Mouse (Mus musculus) retina, postnatal 1 day (tissue): ENCODE results near the gene Iqch.
"Not testable (repeated sequence)": the region's sequence is repeated elsewhere in the genome, so short reads cannot be mapped to it uniquely, and the experiment has no call there.

Experiments
- DNase-seq: peaks from one replicate; pipeline ENCODE4 v3.0.0-alpha.2; 2012

Gene Iqch

DNA sequence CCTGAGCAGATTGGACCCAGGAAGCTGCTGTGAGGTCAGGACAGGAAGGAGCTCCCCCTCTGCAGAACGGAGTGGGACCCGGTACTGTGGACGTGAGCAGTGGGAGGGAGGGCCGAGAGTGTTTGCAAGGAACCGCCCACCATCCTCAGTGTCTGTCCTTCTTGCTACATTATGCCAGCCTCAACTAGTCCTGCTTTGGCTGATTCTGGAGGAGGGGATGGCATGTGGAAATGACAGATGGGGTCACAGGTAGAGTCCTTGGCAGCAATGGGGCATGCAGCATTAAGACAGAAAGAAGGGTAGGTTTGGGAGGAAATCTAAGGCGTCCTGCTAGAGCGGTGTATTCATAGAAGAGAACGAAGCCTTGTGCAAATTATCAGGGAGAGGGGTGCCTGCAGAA lies 40.4 kb downstream of the Iqch start:
- no peak for DNase-seq

DNA sequence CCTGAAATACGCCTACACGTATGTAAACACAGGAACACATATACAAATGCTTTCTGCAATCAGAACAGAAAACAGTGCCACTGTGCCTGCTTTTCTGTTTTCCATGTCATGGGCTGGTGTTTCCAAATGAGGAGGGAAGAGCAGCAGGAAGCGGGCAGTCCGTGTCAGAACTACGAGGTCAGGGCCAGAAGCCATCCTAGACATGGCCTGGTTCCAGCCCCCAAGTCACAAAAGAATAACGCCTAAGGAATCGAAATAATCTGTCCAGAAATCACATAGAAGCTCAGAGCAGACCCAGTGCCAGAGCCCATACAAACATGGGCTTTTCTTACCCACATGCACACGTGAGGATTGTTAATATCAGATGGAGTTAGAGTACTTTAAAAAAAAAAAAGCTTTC lies 45.4 kb downstream of the Iqch start:
- no peak for DNase-seq

DNA sequence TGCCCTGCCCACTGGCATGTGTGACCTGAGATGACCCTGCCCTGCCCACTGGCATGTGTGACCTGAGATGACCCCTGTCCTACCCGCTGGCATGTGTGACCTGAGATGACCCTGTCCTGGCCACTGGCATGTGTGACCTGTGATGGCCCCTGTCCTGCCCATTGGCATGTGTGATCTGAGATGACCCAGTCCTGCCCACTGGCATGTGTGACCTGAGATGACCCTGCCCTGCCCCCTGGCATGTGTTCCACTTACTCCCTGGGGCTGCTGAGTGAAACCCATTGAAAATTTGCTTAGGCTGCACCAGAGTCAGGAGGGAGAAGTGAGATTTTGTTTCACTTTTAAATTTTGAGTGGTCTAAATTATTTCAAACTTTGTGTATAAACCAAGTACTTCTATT lies 46.0 kb downstream of the Iqch start:
- DNase-seq, result no peak

DNA sequence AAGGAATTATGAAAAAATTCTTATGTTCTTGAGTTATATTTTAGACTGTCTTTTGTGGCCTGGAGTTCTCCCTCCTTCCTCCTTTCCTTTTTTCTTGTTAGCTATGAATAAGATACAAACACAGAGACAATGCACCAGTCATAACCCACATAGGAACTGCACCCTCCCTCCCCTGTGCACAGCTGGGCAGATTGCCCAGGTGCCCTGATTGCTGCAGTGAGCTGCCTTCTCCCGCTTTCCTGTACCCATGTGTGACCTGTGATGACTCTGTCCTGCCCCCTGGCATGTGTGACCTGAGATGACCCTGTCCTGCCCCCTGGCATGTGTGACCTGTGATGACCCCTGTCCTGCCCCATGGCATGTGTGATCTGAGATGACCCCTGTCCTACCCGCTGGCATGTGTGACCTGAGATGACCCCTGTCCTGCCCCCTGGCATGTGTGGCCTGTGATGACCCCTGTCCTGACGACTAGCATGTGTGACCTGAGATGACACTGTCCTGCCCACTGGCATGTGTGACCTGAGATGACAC lies 46.8 kb downstream of the Iqch start:
- DNase-seq, result no peak

DNA sequence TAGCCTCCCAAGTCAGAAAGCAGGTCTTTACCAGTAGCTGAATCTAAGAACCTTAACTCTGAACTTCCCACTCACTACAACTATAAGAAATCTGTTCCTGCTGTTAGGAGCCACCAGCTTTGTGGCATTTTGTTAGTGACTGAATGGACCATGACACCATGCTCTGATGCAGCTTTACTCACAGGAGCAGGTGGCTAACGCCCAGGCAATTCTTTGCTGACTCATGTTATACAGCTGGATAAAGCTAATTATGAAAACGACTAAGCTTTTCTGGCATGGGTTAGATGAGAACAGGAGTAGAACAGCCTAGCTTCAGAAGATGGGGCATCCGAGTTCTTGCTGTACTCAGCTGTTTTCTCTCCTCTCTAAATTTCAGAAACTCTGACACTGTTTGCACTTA lies 48.7 kb downstream of the Iqch start:
- no peak for DNase-seq

DNA sequence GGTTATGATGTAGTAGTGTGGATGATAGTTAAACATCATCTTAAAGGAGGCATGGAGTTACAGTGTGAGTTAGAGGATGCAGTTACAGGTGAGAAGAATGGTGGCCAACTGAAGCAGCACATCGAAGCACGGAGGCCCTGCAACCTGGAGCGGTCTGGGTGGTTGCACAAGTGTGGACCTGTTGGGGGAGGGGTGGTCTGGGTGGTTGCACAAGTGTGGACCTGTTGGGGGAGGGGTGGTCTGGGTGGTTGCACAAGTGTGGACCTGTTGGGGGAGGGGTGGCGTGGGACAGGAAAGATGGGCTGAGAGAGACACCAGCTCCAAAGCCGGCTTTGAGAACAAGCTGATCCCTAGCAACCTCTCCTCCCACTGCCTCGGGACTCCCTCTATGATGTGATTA lies 51.6 kb downstream of the Iqch start:
- DNase-seq, result not testable (repeated sequence)

DNA sequence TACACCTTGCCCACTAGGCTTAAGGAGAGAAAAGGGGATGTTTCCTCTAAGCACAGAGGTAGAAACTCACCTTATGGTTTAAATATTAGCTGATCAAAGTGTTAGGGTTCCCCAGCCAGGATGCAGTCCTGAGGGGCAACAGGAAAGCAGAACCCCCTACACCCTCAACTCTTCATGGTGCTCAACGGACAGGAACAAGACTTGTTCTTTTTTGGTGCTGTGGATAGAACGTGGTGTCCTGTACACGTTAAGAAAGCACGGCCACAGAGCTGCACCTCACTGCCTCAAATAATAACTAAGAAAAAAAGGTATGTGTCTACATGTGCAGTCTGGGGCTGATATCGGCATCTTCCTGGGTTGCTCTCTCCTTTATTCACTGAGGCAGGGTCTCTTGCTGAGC lies 53.3 kb downstream of the Iqch start:
- no peak for DNase-seq

DNA sequence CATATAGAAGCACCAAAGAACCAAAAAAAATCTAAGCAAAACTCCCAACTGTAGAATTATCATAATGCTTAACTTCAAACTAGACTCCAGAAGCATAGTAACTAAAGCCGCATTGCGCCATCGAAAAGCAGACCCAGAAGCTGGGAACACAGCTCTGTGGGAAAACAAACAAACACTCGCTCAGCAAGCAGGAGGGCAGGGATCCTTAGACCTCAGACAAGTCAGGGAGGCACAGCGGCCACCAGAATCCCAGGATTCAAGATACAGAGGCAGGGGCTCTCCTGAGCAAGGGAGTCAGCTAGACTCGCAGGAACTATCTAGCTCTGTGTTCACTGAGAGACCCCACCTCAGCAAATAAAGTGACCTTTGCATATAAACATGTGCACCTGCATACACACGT lies 60.4 kb downstream of the Iqch start:
- DNase-seq, result no peak

DNA sequence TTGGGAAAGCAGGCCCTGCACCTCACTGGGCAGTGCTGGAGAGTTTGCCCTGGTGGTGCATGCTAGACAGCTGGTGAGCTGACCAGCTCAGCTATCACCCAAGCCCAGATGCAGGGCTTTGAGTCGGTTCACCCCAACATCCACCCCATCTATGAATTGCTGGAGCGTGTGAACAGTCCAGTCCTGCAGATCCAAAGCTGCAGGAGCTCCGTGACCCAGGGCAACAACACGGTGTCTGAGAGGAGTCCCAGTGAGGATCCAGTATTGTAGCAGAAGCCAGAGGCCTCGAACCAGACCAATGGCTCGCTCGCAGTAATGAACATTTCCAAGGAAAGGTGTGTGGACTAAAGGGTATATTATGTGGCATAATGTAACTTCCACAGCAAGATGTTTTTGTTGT lies 61.0 kb downstream of the Iqch start:
- no peak for DNase-seq

DNA sequence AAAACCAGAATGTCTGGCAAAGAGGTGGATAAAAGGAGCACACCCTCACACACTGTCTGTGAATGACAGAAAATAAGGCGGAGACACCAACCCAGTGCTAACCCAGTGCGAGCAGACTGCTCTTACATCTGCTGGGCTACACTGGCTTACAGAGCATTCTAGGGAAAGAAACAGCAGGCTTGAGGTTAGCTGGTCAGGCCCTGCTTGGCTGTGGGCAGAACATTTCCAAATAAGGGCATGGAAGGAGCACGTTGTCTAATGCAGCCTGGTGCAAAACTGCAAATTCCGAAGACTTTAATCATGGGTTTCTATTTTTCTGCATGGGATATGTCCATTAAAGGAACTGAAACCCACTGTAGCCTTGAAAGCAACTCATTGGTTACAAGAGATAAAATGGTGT lies 64.8 kb downstream of the Iqch start:
- no peak for DNase-seq

DNA sequence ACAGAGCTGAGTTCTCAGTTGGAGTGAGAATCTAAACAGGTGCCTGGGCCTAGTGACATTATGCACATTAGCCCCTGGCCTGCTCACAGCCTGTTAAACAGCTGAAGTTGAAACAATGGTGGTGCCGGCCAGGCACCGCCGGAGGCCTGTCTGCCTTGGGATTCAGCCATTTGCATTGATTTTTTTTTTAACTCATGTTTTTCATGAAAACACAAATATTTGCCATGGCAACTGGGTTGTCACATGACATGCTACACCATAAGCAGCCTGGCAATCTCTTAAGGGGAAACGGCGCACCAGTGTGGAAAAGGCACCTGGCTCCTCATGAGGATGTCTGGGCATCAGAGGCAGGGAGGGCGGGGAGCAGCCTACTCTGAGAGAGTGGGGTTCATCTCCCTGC lies 67.3 kb downstream of the Iqch start:
- DNase-seq, result peak; percentile 73

DNA sequence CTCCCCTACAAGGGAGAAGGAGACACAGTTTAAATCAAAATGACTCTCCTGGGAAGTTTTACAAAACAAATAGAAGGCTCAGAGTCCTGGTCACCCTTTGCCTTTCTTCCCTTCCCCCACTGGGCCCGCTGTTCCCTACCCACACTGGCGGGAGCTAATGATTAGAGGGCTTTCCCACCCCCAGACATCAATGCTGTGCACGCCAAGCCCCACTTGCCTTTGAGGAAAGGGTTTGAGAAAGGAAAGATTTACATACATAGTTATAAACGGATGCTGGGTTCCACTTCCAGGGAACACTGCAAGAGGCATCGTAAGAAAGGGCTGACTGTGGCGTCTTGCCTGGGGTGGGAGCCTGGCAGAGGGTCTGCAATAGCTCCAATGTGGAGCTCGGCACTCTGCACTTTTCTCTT lies 67.9 kb downstream of the Iqch start:
- DNase-seq, result peak; percentile 17

DNA sequence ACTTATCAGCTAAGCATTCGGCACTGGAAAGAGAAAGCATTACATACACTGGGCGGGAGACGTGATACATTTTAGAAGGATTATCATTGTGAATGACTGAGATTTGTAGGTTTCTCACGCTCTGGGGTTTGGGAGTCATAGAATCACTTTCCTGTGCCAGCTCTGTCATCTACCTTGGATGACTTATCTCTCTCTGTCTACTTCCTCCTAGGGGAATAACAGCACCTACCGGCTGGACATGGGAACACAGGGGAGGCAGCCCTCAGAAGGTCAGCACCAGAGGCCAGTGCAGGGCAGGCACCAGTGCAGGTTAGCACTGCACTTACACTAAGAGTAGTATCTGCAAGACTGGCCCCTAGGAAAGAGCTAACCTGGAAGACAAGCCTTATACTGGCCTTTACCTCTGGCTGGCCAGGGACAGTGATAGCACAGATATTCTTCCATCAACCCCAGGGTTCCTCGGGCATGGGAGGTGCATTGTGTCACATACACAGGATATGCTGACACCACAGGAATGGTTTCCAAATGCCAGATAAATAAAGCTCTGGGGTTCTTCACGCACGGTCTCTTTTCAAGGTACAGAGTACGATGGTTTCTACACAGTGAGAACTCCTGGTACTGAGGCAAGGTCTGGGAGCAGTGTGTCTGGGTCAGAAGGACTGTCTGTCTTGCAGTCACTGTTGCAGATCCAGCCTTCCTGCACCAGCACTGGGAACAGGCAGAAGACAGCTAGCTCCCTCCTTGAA lies 69.2 kb downstream of the Iqch start:
- peak; percentile 17 for DNase-seq

DNA sequence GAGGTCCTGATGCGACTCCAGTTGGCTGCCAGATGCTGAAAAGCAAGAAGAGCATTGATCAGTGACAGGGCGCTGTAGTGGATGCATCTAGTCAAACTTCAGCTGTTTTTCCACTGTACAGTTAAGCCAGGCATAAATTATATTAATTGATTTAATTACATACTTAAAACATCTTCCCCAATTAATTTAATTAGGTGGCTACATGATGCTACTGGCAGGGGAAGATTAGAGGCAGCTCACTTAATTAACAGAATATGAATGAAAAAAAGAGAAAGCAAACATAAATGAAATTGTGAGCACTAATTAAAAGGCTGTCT lies 78.4 kb downstream of the Iqch start:
- DNase-seq, result peak; percentile 78

DNA sequence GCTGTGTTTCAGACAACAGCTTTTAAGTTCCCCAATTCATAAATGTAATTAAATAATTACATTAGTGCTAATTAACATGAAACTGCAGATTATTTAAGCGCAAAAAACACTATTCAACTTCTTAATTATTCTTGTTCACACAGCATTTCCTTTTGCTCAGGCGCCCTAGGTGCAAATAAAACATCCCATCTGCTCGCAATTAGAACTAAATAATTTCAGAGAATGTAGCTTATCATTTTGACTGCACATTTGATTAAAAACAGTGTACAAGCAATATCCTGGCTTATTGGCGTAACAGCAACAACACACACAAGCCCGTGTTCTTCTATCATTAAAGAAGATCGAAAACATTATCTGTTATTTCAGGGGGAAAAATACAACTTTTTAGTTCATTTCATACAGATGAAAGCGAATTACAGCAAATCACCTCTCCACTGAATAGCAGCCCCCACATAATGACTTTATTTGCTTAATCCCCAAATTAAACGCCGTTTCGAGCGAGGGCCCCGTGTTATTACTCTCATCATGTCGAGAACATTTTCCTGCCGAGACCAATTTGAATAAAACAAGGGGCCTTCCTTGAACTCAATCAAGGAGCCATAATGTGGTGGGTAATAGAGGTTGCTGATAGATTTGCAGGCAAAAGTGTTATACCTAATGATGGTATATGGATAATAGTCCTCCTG lies 78.9 kb downstream of the Iqch start:
- no peak for DNase-seq

DNA sequence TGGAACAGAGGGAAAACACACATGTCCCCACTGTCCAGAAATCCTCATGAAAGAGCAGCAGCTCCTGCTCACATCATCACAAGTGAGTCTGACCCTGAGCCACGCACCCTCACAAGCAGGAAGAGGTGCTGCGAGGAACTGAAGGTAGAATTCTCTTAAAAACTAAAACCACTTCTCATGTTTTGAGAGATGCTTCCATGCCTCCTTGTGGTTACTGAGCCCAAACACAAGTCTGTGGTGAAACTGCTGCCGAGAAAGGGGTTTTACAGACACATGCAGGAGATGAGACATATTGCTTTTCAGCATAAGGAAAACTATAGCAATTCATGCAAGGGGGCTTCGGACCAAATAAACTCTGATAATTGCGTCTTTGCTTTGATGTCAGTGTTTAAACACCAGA lies 89.4 kb downstream of the Iqch start:
- no peak for DNase-seq

DNA sequence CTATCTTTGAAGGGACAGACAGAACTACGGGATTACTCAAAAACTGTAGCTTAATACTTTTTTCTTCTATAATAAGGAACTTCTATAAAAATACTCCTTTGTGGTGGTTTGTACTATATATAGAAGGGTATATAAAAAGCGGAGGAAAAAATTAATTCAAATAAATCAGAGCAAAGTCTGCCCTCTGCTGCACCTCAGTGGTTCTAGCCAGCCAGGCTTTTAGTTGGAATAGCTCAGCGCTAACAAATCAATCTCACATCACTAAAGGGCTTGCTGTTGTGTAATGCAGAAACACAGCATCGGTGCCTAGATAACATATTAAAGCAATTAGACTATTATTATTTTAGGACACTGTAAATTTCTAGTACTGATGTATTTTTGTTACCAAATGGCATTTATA lies 91.3 kb downstream of the Iqch start:
- DNase-seq, result no peak

DNA sequence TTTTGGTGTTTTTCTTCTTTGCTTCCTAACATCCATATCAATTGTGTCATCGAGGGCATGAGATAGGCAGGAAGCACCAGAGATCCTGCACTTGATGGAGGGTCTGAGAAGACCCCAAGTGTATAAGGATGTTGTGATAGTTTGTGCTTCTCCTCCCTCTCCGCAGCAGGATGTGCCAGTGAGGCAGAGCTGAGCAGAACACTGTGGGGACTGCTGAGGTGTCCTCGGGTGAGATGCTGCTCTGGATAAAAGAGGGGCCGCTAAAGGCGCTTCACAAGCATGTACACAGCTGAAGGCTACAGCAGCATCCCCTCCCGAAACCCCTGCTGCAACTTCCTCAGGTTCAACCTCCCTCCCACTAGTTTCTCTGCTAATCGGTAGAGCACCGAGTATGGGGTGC lies 95.2 kb downstream of the Iqch start:
- DNase-seq, result no peak

DNA sequence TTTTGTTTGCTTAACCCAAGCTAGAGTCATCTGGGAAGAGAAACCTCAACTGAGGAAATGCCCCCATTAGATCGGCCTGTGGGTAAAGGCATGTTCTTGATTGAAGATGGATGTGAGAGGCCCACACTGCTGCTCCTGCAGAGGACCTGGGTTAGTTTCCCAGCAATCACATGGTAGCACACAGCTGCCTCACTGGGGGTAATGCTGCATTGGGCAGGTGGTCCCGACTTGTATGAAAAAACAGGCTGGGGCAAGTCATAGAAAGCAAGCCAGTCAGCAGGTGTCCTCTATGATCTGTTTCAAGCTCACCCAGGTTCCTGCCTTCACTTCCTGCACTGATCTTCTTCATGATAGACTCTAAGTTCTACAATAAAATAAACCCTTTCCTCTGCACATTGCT lies 98.4 kb downstream of the Iqch start:
- no peak for DNase-seq

DNA sequence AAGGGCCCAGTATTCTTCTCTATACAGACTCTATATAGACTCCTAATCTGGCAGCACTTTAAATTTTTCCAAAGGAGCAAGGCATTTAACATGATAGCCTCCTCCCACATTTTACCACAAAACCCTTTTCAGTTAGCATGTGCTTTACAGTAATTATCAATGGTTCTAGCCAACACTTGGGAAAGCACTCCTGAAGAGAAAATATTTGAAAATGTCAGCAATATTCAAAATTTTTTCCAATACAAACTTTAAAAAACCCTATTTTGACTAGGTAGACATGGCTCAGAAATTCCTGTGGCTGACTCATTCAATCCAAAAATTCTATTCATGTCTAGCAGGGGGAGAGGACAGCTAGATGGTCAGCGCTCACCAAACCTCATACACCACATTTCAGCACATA lies 100.8 kb downstream of the Iqch start:
- no peak for DNase-seq

DNA sequence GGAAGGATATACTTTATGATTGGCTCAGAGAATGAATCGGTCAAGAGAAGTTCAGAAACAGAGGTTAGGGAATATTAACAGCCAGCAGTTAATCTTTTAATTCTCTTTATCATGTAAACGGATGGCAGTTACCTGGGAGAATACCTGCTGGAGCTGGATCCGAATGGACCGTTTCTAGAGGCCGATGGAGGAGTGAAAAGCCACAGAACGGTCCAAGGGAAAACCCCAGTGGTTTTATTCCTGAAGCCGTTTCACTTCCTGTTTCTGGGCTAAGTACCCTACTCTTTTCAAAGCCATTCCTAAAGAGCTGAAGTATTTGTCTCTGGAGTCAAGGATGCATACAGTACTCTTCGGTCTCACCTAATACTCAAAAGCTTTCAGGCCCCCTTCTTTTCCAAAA lies 102.4 kb downstream of the Iqch start:
- no peak for DNase-seq

DNA sequence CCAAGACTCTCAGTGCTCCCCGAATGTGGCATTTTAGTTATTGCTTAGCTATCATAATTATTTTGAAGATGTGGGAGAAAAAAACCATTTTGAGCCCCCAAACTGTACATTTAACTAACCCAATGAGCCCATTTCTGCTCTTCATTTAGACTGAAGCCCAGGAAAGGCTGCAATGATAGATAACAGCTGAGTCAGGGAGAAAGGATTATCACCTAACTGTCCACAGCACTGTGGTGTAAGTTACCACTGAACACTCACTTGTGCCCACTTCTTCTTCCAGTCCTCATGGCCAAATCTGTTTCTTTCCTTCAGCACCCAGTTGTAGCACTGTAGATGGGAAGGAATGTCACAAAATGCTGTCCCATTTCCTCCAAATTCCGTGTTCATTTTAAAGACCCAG lies 106.5 kb downstream of the Iqch start:
- DNase-seq, result no peak

DNA sequence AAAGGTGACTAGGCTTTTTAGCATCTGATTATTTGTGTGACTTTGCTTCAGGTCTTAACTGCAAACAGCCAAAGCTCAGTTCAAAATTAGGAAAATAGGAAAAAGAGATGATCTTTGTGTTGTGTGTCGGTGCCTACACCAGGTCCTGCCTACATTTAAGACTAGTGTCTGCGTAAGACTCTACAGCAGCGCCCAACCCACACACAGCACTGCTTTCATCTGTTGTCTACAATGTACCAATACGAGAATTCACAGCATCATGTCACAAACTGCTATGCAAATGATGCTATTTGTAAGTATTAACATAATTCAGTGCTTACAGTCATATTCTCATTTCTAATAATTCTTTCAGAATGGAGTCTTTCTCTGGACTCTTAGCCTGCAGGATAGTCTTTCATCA lies 108.5 kb downstream of the Iqch start:
- DNase-seq, result no peak

DNA sequence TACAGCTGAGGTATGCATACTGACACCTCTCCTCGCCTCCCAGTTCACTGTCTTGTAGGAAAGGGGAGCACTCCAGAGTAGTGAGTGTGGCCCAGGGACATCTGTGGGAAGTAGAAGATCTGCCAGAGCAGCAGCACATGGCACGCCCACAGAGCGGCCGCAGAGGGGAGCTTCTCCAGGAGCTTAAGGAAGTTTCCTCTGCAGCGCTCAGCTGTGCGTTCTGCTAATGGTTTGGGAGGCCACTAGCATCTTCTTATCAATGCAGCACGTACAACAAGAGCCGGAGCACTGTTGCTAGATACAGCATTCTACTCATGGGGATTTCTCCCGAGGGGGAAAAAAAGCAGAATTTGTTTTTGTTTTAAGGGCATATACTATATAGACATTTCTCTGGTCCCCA lies 110.0 kb downstream of the Iqch start:
- DNase-seq, result peak; percentile 11
